Mouse (Mus musculus) forebrain, postnatal 0 days (tissue): ENCODE results near the gene Mex3b. TPM values are rescaled to one million over a fixed set of nuclear protein-coding genes. Genes with fewer than 3 reads are reported as not detected.

Experiments used
- ATAC-seq: fragments of 200-750 bp; cut with Nextera tagmentation; 2 replicates; pipeline ENCODE4 v1.8.0; 2017; ENCODE audit warnings: mild to moderate bottlenecking, moderate library complexity
- DNase-seq: peaks from one replicate; pipeline ENCODE4 v3.0.0-alpha.2; 2015
- H3K27ac ChIP-seq: fragments of 300-500 bp; sonication (generic); 2 replicates; pipeline ENCODE4 v1.5.1; 2014; ENCODE audit warnings: low read depth, mild to moderate bottlenecking, antibody characterized with exemption, low read length, moderate library complexity, mixed read lengths
- H3K27me3 ChIP-seq: fragments of 300-500 bp; sonication (generic); 2 replicates; pipeline ENCODE4 v1.6.1; 2014; ENCODE audit warnings: mild to moderate bottlenecking, low read length, mixed read lengths; ENCODE audit not compliant: insufficient read depth
- H3K36me3 ChIP-seq: fragments of 300-500 bp; sonication (generic); 2 replicates; pipeline ENCODE4 v1.6.1; 2014; ENCODE audit warnings: mild to moderate bottlenecking, moderate library complexity; ENCODE audit not compliant: insufficient read depth
- H3K4me1 ChIP-seq: fragments of 300-500 bp; sonication (generic); 2 replicates; pipeline ENCODE4 v1.6.1; 2014; ENCODE audit warnings: antibody characterized with exemption; ENCODE audit not compliant: insufficient read depth
- H3K4me2 ChIP-seq: fragments of 300-500 bp; sonication (generic); 2 replicates; pipeline ENCODE4 v1.6.1; 2014; ENCODE audit warnings: low read depth, mild to moderate bottlenecking, moderate library complexity
- H3K4me3 ChIP-seq: fragments of 300-500 bp; sonication (generic); 2 replicates; pipeline ENCODE4 v1.5.1; 2014; ENCODE audit warnings: low read depth, low read length, mixed read lengths
- H3K9ac ChIP-seq: fragments of 300-500 bp; sonication (generic); 2 replicates; pipeline ENCODE4 v1.6.1; 2014; ENCODE audit warnings: mild to moderate bottlenecking
- H3K9me3 ChIP-seq: fragments of 300-500 bp; sonication (generic); 2 replicates; pipeline ENCODE4 v1.6.1; 2016; ENCODE audit warnings: low read length
- CTCF ChIP-seq: sonication (generic); IDR thresholded peaks from 2 replicates; pipeline ENCODE4 v1.5.1; 2016; ENCODE audit warnings: antibody characterized with exemption, control low read depth, low read depth
- WGBS: fragments of 180-500 bp; shearing (Covaris S2); extraction: QIAGEN DNeasy Blood & Tissue Kit; methylation state at CpG from one replicate; pipeline ENCODE4 v1.1.7; 2014; 5-methylcytosine and 5-hydroxymethylcytosine counted together
- polyA plus RNA-seq: library from polyadenylated mRNA; unstranded; fragments of >200 nt; fragmentation: Nextera tagmentation; extraction: Ambion mirVana; gene quantifications from 2 replicates; pipeline ENCODE4 v1.2.1, GENCODE M21; 2015
- total RNA-seq: library from RNA; depleted of rRNA; stranded (reverse); fragments of >200 nt; gene quantifications from 2 replicates; pipeline ENCODE4 v1.2.3, GENCODE M21; 2014; rRNA removed

Mex3b gene
- total and polyA plus RNA-seq, 2 experiments from 2014 or later: 22.8 to 141 TPM

DNA sequence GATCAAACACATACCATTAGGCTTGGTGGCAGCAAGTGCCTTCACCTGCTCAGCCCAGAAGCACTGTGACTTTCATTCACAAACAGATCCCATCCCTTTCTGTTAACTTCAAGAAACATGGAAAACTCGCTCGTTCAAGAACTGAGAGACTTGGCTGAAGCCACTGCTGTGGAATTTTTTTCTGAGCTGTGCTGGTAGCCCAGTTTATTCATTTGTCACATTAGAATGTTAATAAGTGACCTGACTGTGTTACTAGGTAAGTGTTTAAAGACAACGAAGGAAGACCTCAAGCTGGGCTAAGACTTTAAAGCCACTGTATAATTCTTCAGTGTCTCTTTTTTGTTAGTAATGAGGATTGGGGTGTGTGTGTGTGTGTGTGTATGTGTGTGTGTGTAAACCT is 35.9 kb downstream of the Mex3b start:
- WGBS: 74% methylated on average over 3 of the region's 3 CpGs
- no peak for ATAC-seq

DNA sequence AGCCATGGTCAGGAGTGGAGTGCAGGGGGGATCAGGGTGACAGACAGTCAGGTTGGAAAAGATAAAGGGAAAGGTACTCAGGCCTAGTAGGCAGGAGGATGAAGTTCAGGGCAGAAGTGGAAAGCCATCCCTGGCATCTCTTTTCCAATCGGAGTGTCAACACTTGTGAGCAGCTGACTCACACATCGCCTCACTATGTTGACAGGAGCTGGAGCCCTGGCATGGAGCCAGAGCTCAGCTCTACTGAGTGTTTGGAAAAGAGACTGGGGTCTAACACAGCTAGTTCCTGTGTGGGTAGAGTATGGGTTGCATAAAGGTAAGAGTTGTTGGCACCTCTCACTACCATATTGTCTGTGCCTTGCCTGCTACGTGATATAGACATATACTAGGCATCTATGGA is 38.4 kb downstream of the Mex3b start:
- peak; percentile 40 for DNase-seq
- Histone ChIP-seq H3K27me3 (no peaks in the 10 kb centered on the region), H3K4me3 (no peak overlapping the region), H3K9me3 (no peaks in the 10 kb centered on the region), H3K36me3 (no peaks in the 10 kb centered on the region), H3K27ac (no peak overlapping the region), H3K4me2 (no peak overlapping the region), H3K4me1 (no peaks in the 10 kb centered on the region), H3K9ac (no peak overlapping the region)
- TF ChIP-seq CTCF: no peak
- no peak for ATAC-seq
- 53% methylated on average over 3 of the region's 3 CpGs for WGBS

More for the DNA sequence above, 35.9 kb downstream of the Mex3b start:
- Histone ChIP-seq H3K9ac (no peak overlapping the region), H3K4me3 (no peak overlapping the region), H3K9me3 (no peaks in the 10 kb centered on the region), H3K36me3 (no peaks in the 10 kb centered on the region), H3K27ac (no peak overlapping the region), H3K4me1 (no peaks in the 10 kb centered on the region), H3K4me2 (no peak overlapping the region), H3K27me3 (no peaks in the 10 kb centered on the region)
- DNase-seq: no peak
- TF ChIP-seq CTCF: no peak

DNA sequence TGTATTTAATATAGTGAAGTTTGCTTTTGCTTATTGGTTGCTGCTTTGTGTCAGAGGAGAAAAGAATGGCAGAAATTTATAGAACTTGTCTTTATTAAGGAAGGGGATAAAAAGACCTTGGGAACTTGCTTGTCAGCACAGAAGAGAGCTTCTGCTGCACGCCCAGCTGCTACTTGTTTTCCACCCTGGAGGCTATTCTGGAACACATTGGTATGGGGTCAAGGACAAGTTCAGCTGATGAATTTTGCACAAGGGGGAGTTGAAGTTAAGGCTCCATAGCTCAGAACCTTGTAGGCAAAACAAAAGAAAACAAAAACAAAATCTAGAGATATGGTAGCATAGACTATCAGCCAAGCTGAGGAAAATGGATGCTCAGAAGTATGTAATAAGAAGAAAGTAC is 39.9 kb downstream of the Mex3b start:
- no peak overlapping the region for H3K27ac ChIP-seq
- no peaks in the 10 kb centered on the region for H3K4me1 ChIP-seq
- TF ChIP-seq CTCF: no peak
- DNase-seq (no peak), ATAC-seq (no peak)
- no peak overlapping the region for H3K4me3 ChIP-seq
- H3K9me3 ChIP-seq: no peaks in the 10 kb centered on the region
- H3K36me3 ChIP-seq: no peaks in the 10 kb centered on the region
- H3K27me3 ChIP-seq: no peaks in the 10 kb centered on the region
- no peak overlapping the region for H3K4me2 ChIP-seq
- WGBS: 80% methylated on average over 1 of the region's 1 CpGs
- no peak overlapping the region for H3K9ac ChIP-seq

DNA sequence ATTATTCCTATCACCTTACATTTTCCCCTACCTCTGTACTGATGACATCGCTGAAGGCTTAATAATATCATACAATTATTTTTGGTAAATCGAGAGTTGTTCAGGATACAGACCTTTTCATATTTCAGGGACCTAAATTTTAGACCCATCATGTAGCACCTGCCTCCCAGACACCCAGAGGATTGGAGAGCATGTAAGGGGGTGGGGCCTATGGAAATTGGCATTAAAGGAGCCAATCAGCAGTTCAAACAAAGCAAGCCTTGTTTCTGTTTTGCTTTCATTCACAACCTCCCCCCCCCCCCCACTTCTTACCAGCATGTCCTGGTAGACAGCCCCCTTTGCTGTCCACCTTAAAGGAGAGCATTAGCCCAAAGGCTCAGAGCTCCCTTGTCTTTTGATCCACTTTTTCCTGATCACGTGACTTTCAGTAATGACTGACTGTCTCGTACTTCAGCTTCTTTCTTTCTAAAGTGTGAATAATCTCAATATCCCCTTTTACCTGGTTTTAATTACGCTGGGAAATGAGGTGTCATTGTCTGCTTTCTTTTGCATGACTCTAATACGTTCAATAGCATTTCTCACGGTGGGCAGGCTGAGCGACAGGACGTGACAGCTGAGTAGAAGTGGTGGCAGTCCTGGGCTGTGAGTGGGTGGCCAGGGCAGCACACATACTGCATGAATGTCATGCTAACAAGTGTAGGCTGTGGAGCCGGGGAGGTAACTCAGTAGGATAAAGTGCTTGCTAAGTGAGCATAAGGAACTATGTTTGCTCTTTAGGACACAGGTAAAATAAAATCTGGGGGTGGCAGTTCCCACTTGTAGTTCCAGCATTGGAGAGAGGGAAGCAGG is 43.6 kb downstream of the Mex3b start:
- Histone ChIP-seq H3K4me3 (no peak overlapping the region), H3K4me1 (no peaks in the 10 kb centered on the region), H3K4me2 (0 out of 2 replicates have a peak overlapping the region, but pooled peaks have one; percentile 2), H3K27me3 (no peaks in the 10 kb centered on the region), H3K9ac (no peak overlapping the region), H3K9me3 (no peaks in the 10 kb centered on the region), H3K27ac (no peak overlapping the region), H3K36me3 (no peaks in the 10 kb centered on the region)
- 32% methylated on average over 10 of the region's 10 CpGs for whole genome bisulfite sequencing
- ATAC-seq (peak; percentile 47; the same call in 1 of the 2 replicates), DNase-seq (no peak)
- no peak for TF ChIP-seq CTCF

DNA sequence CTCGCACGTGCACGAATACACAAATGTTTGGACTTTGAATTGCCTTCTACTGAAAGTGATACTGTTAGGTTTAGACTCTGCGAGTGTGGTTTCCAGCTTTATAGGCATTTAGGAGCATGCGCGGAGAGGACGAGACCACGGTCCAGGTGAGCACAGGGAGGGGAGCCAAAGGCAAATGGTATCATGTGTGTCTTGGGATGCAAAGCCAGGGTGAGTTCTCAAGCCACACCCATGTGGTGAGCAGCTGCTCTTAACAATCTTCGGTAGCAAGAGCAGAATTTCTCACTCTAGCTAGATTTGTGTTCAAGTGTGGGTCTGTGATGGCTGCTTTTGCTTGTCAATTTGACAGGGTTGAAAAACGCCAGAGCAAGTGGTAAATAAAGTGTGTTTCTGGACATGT is 44.4 kb downstream of the Mex3b start:
- DNase-seq (no peak), ATAC-seq (no peak)
- no peak overlapping the region for H3K4me2 ChIP-seq
- H3K27me3 ChIP-seq: no peaks in the 10 kb centered on the region
- no peaks in the 10 kb centered on the region for H3K4me1 ChIP-seq
- WGBS: 89% methylated on average over 10 of the region's 10 CpGs
- no peak overlapping the region for H3K27ac ChIP-seq
- H3K9ac ChIP-seq: no peak overlapping the region
- no peaks in the 10 kb centered on the region for H3K36me3 ChIP-seq
- no peak overlapping the region for H3K4me3 ChIP-seq
- H3K9me3 ChIP-seq: no peaks in the 10 kb centered on the region
- no peak for TF ChIP-seq CTCF

DNA sequence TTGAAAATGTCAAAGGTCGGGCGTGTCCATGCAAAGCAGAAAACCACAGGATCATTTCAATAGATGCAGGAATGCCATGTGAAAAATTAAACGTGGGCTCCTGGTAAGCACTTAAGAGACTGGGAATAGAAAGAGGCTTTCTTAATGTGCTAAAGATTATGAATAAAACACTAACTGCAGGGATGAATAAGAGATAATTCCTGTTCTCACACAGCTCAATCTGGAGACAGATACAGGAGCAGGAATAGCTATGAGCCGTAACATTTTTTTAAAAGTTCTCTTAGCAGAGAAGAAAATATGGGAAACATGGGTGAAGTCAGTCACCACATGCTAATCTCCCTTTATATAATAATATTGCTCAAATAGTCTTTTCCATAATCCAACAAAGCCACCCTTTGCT is 47.2 kb downstream of the Mex3b start:
- Histone ChIP-seq H3K9me3 (no peaks in the 10 kb centered on the region), H3K4me2 (no peak overlapping the region), H3K27ac (no peak overlapping the region), H3K9ac (no peak overlapping the region), H3K27me3 (no peaks in the 10 kb centered on the region), H3K4me1 (no peaks in the 10 kb centered on the region), H3K4me3 (no peak overlapping the region), H3K36me3 (no peaks in the 10 kb centered on the region)
- ATAC-seq: no peak
- no peak for DNase-seq
- 64% methylated on average over 4 of the region's 4 CpGs for WGBS
- TF ChIP-seq CTCF: no peak

Other genes starting within 250 kb of the Mex3b start
- gene Saxo2, start 218.8 kb upstream of the Mex3b start, total RNA-seq: 8.9 and 16.5 TPM in 2 replicates
- 38.9 and 39.3 TPM in 2 replicates for gene Saxo2, start 218.8 kb upstream of the Mex3b start, polyA plus RNA-seq
- gene Efl1, start 218.7 kb upstream of the Mex3b start, total RNA-seq: 12.2 and 20.8 TPM in 2 replicates
- gene Efl1, start 218.7 kb upstream of the Mex3b start, polyA plus RNA-seq: 14.9 and 15.9 TPM in 2 replicates